Mouse (Mus musculus) MEL (cell line): ENCODE results near the gene Kcnb1. TPM values are rescaled to one million over a fixed set of nuclear protein-coding genes. Genes with fewer than 3 reads are reported as not detected.

Source experiments
- DNase-seq: peaks from one replicate; pipeline ENCODE4 v3.0.0; 2011; ENCODE audit warnings: low read depth, low spot score
- H3K27ac ChIP-seq: 2 replicates; pipeline ENCODE4 v1.5.1; 2012; ENCODE audit warnings: low read depth, mild to moderate bottlenecking, control low read depth, low read length, moderate library complexity; ENCODE audit not compliant: control insufficient read depth
- H3K27me3 ChIP-seq, 2 experiments: fragments of 150-350 bp in 1 of 2; sonication (generic) in 1 of 2; 2 replicates each; pipeline ENCODE4 v1.6.1; 2012; ENCODE audit warnings: low read length in 2 of 2, mild to moderate bottlenecking in 2 of 2, improper control_type of control experiment in 1 of 2, moderate library complexity in 1 of 2; ENCODE audit not compliant: insufficient read depth in 2 of 2, control insufficient read depth in 1 of 2
- H3K36me3 ChIP-seq, 2 experiments: 2 replicates each; pipeline ENCODE4 v1.6.1; 2012 to 2014; ENCODE audit warnings: low read length in 2 of 2, improper control_type of control experiment in 1 of 2, inconsistent platforms in 1 of 2, mild to moderate bottlenecking in 1 of 2; ENCODE audit not compliant: insufficient read depth in 2 of 2, control insufficient read depth in 1 of 2
- H3K4me1 ChIP-seq, 2 experiments: fragments of 150-350 bp in 1 of 2; sonication (generic) in 1 of 2; 2 replicates each; pipeline ENCODE4 v1.6.1; 2012; ENCODE audit warnings: low read length in 2 of 2, improper control_type of control experiment in 1 of 2, mild to moderate bottlenecking in 1 of 2; ENCODE audit not compliant: insufficient read depth in 2 of 2, control insufficient read depth in 1 of 2
- H3K4me3 ChIP-seq, 2 experiments: fragments of 150-350 bp in 1 of 2; sonication (generic) in 1 of 2; 2 replicates each; pipeline ENCODE4 v1.5.1; 2012; ENCODE audit warnings: low read depth in 2 of 2, low read length in 2 of 2, mild to moderate bottlenecking in 2 of 2, moderate library complexity in 2 of 2, control low read depth in 1 of 2, improper control_type of control experiment in 1 of 2; ENCODE audit not compliant: control insufficient read depth in 1 of 2, insufficient read depth in 1 of 2
- H3K79me2 ChIP-seq: 2 replicates; pipeline ENCODE4 v1.6.1; 2012; ENCODE audit warnings: mild to moderate bottlenecking, low read length, moderate library complexity; ENCODE audit not compliant: control insufficient read depth, poor library complexity, insufficient read depth
- H3K9ac ChIP-seq: 2 replicates; pipeline ENCODE4 v1.6.1; 2012; ENCODE audit warnings: low read depth, mild to moderate bottlenecking, control low read depth, low read length, moderate library complexity; ENCODE audit not compliant: control insufficient read depth, poor library complexity, severe bottlenecking
- H3K9me3 ChIP-seq: fragments of 150-350 bp; sonication (generic); replicated peaks from 2 replicates; pipeline ENCODE4 v1.6.1; 2012; ENCODE audit warnings: mild to moderate bottlenecking, low read length, improper control_type of control experiment, moderate library complexity; ENCODE audit not compliant: insufficient read depth
- CHD1 ChIP-seq: IDR thresholded peaks from 2 replicates; pipeline ENCODE4 v1.6.1; 2012; ENCODE audit warnings: low read depth, mild to moderate bottlenecking, inconsistent platforms, low read length, improper control_type of control experiment
- CTCF ChIP-seq, 3 experiments: IDR thresholded peaks in 2 of 3; conservative IDR thresholded peaks in 1 of 3; 2 replicates each; pipeline ENCODE4 v1.5.1; 2011 to 2012; ENCODE audit warnings: low read length in 3 of 3, low read depth in 2 of 3, mild to moderate bottlenecking in 2 of 3, improper control_type of control experiment in 1 of 3, inconsistent platforms in 1 of 3, mixed read lengths in 1 of 3, moderate library complexity in 1 of 3; ENCODE audit not compliant: control insufficient read depth in 1 of 3, insufficient read depth in 1 of 3, poor library complexity in 1 of 3, severe bottlenecking in 1 of 3
- ELF1 ChIP-seq: IDR thresholded peaks from 2 replicates; pipeline ENCODE4 v1.6.1; 2014; ENCODE audit warnings: low read depth, mild to moderate bottlenecking, inconsistent platforms, low read length, improper control_type of control experiment, moderate library complexity
- GATA1 ChIP-seq: IDR thresholded peaks from 2 replicates; pipeline ENCODE4 v1.6.1; 2011; ENCODE audit warnings: low read depth, low read length, improper control_type of control experiment
- HCFC1 ChIP-seq: IDR thresholded peaks from 2 replicates; pipeline ENCODE4 v1.6.1; 2012; ENCODE audit warnings: low read depth, mild to moderate bottlenecking, inconsistent platforms, low read length, improper control_type of control experiment, moderate library complexity
- JUND ChIP-seq: IDR thresholded peaks from 2 replicates; pipeline ENCODE4 v1.6.1; 2011; ENCODE audit warnings: low read depth, mild to moderate bottlenecking, improper control_type of control experiment, low read length
- KAT2A ChIP-seq: conservative IDR thresholded peaks from 2 replicates; pipeline ENCODE4 v1.6.1; 2012; ENCODE audit warnings: low read depth, low read length, improper control_type of control experiment, inconsistent platforms
- MAFK ChIP-seq: IDR thresholded peaks from 2 replicates; pipeline ENCODE4 v1.6.1; 2011; ENCODE audit warnings: low read depth, mild to moderate bottlenecking, low read length, improper control_type of control experiment, borderline replicate concordance
- MAX ChIP-seq: IDR thresholded peaks from 2 replicates; pipeline ENCODE4 v1.6.1; 2011; ENCODE audit warnings: low read length, improper control_type of control experiment
- MEF2A ChIP-seq: IDR thresholded peaks from 2 replicates; pipeline ENCODE4 v1.6.1; 2014; ENCODE audit warnings: low read depth, mild to moderate bottlenecking, inconsistent platforms, low read length, improper control_type of control experiment; ENCODE audit not compliant: poor library complexity, insufficient replicate concordance, severe bottlenecking; ENCODE audit errors: extremely low read depth
- NELFE ChIP-seq: IDR thresholded peaks from 2 replicates; pipeline ENCODE4 v1.6.1; 2011; ENCODE audit warnings: low read depth, low read length, improper control_type of control experiment
- NRF1 ChIP-seq: IDR thresholded peaks from 2 replicates; pipeline ENCODE4 v1.6.1; 2014; ENCODE audit warnings: low read depth, mild to moderate bottlenecking, inconsistent platforms, low read length, improper control_type of control experiment, moderate library complexity; ENCODE audit not compliant: poor library complexity, insufficient read depth, severe bottlenecking
- POLR2A ChIP-seq, 2 experiments: IDR thresholded peaks; 2 replicates each; pipeline ENCODE4 v1.6.1; 2011 to 2012; ENCODE audit warnings: low read length in 2 of 2, mild to moderate bottlenecking in 2 of 2, control low read depth in 1 of 2, improper control_type of control experiment in 1 of 2, low read depth in 1 of 2, moderate library complexity in 1 of 2; ENCODE audit not compliant: control insufficient read depth in 1 of 2, insufficient read depth in 1 of 2, poor library complexity in 1 of 2
- RAD21 ChIP-seq: IDR thresholded peaks from 2 replicates; pipeline ENCODE4 v1.6.1; 2011; ENCODE audit warnings: mild to moderate bottlenecking, low read depth, low read length, improper control_type of control experiment
- SMC3 ChIP-seq: IDR thresholded peaks from 2 replicates; pipeline ENCODE4 v1.6.1; 2011; ENCODE audit warnings: low read depth, low read length, improper control_type of control experiment
- TBP ChIP-seq: IDR thresholded peaks from 2 replicates; pipeline ENCODE4 v1.8.0; 2011; ENCODE audit warnings: low read depth, low read length, improper control_type of control experiment
- TCF12 ChIP-seq: IDR thresholded peaks from 2 replicates; pipeline ENCODE4 v1.6.1; 2014; ENCODE audit warnings: low read depth, mild to moderate bottlenecking, inconsistent platforms, low read length, improper control_type of control experiment, moderate library complexity
- UBTF ChIP-seq: IDR thresholded peaks from 2 replicates; pipeline ENCODE4 v1.6.1; 2012; ENCODE audit warnings: low read depth, mild to moderate bottlenecking, inconsistent platforms, low read length, improper control_type of control experiment, moderate library complexity, borderline replicate concordance; ENCODE audit not compliant: insufficient read depth
- USF1 ChIP-seq: IDR thresholded peaks from 2 replicates; pipeline ENCODE4 v1.6.1; 2014; ENCODE audit warnings: low read depth, mild to moderate bottlenecking, inconsistent platforms, low read length, improper control_type of control experiment, moderate library complexity
- ZMIZ1 ChIP-seq: IDR thresholded peaks from 2 replicates; pipeline ENCODE4 v1.6.1; 2012; ENCODE audit warnings: low read depth, mild to moderate bottlenecking, inconsistent platforms, low read length, improper control_type of control experiment, moderate library complexity
- polyA plus RNA-seq, 2 experiments: library from polyadenylated mRNA; stranded (reverse) in 1 of 2; unstranded in 1 of 2; fragments of >175 nt in 1 of 2; fragments of >200 nt in 1 of 2; gene quantifications; 2 replicates each; pipeline versions ENCODE4 v1.2.1 to v1.2.4; 2012; ENCODE audit warnings: low replicate concordance in 2 of 2, low read depth in 1 of 2; ENCODE audit not compliant: insufficient read length in 2 of 2, insufficient read depth in 1 of 2, missing spikeins in 1 of 2
- total RNA-seq: library from RNA; depleted of rRNA; stranded (reverse); fragments of 300-350 nt; gene quantifications from 2 replicates; pipeline ENCODE4 v1.2.3, GENCODE M21; 2012; rRNA removed

The Kcnb1 gene
- 0.39 and 0.69 TPM in 2 replicates for total RNA-seq
- polyA plus RNA-seq = 1 to 10 TPM in 1 of 2 experiments, not detected in 1; 3.6 TPM

GRCm38 (mm10) chr2:167190076-167190399 lies at the start of gene Kcnb1:
TSS of gene Kcnb1 (minus strand) at chr2:167190155.
- TF ChIP-seq SMC3 = no peak
- TF ChIP-seq MAFK = no peak
- TF ChIP-seq POLR2A (IDR thresholded peaks at IDR 0.05; ENCODE audit: control insufficient read depth in 1 of 2, insufficient read depth in 1 of 2, low read depth in 1 of 2, low read length in 2 of 2, poor library complexity in 1 of 2) = no peak
- no peak for TF ChIP-seq KAT2A
- TF ChIP-seq ELF1 = no peak
- no peak for TF ChIP-seq JUND
- TF ChIP-seq GATA1 = no peak
- no peak for TF ChIP-seq TCF12
- TF ChIP-seq TBP = no peak
- no peak for TF ChIP-seq UBTF
- no peak for TF ChIP-seq USF1
- no peak for TF ChIP-seq MEF2A
- TF ChIP-seq NRF1 = no peak
- no peaks in the 10 kb centered on the region for H3K4me1 ChIP-seq
- no peak within 1 kb of the TSS for H3K4me3 ChIP-seq
- H3K27ac ChIP-seq = no peak within 1 kb of the TSS
- H3K79me2 ChIP-seq = no peaks in the 10 kb centered on the region
- no peaks in the 10 kb centered on the region for H3K27me3 ChIP-seq
- H3K36me3 ChIP-seq = no peaks in the 10 kb centered on the region
- no peaks in the 10 kb centered on the region for H3K9me3 ChIP-seq
- no peak for DNase-seq
- H3K9ac ChIP-seq = no peak within 1 kb of the TSS

- H3K4me3 ChIP-seq = no peak overlapping the region
Observed at GRCm38 (mm10) chr2:167239262-167239661, 49.3 kb upstream of the Kcnb1 start.

More at GRCm38 (mm10) chr2:167239262-167239661, 49.3 kb upstream of the Kcnb1 start:
- no peaks in the 10 kb centered on the region for H3K36me3 ChIP-seq
- no peaks in the 10 kb centered on the region for H3K9me3 ChIP-seq
- no peak overlapping the region for H3K27ac ChIP-seq
- peaks cover 0 to 4% of the 10 kb centered on the region in 2 experiments for H3K27me3 ChIP-seq
- no peaks in the 10 kb centered on the region for H3K79me2 ChIP-seq
- TF ChIP-seq MAX (no peak), CHD1 (no peak), NELFE (no peak), ELF1 (no peak), CTCF (IDR thresholded peaks at IDR 0.05 in 2 of 3, conservative IDR thresholded peaks at IDR 0.05 in 1 of 3; ENCODE audit: control insufficient read depth in 1 of 3, insufficient read depth in 1 of 3, low read depth in 2 of 3, low read length in 3 of 3, poor library complexity in 1 of 3, severe bottlenecking in 1 of 3) (no peak), HCFC1 (no peak), ZMIZ1 (no peak), GATA1 (no peak), RAD21 (no peak), SMC3 (no peak)
- no peak for DNase-seq
- H3K9ac ChIP-seq = no peak overlapping the region
- no peaks in the 10 kb centered on the region for H3K4me1 ChIP-seq
